Mouse (Mus musculus): ENCODE measurements around the gene Gipc1. TPM values are rescaled to one million over a fixed set of nuclear protein-coding genes. Genes with fewer than 3 reads are reported as not detected.

The Gipc1 gene
- polyA plus RNA-seq (2012; rRNA removed): 86.2 and 102 TPM in 2 replicates

DNA sequence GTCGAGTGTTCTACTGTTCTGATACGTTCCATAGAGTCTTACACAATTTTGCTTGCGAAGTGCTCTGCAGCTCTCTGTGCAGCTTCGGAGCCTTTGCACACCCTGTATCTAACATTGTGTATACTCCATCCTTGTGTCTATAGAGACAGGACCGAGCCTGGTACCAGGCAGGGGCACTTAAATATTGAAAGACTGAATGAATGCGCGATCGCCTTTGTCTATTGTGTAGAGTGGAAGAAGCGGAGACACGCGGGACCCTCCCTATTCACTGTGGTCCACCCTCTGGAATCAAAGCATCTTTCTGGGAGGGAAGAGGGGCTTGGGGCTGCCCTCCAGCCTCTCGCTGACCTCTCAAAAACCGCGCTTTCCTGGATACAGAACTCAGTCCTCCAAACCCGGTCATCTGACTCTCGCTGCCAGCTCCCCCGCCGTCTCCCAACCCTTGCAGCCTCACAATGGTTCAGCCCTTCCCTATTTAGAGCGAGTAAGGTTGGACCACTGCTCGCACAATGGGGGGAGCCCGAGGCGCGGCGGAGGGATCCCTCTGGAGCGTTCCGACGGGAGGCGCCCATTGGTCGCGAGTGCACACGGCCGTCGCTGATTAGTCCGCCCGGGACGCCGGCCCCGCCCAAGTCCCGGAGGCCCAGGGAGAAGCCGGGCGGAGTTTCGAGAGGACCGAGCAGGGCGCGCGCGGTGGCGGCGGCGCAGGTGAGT lies at the start of gene Gipc1:
Gipc1 (plus strand) TSS at position 648 of the 714 bp plus-strand sequence.
- peak; percentile 91 for DNase-seq (ENCODE audit: low spot score)

DNA sequence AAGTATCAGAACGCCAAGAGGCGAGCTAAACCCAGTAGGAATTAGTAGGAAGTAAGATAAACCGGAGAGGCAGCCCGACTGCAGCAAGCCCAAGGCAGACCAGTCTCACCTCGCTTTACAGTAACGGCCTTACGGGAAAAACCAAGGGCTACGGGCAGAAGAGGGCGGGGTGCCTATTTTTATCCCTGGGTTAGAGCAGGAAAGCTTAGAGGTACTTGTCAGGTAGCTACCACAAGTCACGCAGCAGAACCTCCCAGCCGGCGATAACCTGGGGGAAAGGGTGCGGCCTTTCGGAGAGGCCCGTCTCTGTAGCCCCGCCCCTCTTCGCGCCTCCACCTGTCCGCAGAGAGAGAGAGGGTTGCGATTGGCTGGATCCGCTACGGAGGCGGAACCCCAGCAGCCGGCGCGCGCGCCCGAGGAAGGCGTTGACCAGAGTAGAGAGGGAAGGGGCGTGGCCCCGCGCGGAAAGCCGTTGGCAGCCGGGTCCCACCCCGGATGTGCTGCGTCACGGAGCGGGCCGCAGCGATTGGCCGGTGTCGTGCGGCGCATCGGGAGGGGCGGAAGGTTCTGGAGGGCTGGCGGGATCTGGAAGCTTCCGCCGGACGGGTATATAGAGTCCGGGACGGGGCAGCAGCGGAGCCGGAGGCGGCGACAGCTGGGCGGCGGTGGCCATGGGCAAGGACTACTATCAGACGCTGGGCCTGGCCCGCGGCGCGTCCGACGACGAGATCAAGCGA lies 44.6 kb upstream of the Gipc1 start, which contains the start of the genes Tecr and Dnajb1:
Tecr (minus strand) TSS at position 311 of the 737 bp plus-strand sequence.
Dnajb1 (plus strand) TSS at position 533 of the 737 bp plus-strand sequence.
- peak; percentile 98 for DNase-seq (ENCODE audit: low spot score)

DNA sequence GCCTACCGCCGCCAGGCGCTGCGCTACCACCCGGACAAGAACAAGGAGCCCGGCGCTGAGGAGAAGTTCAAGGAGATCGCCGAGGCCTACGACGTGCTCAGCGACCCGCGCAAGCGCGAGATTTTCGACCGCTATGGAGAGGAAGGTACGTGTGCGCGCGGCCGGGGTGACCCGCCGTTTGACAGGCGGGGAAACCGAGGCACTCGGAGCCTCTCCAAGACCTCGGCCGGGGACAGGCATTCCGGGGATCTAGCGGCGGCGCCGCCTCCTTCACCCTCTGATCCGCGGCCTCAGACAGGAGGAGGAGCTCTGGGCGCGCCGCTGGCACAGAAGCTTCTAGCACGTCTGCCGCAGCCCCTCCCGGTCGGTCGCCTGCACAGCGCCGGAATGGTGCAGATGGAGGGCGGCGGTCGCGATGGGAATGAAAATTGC lies 44.1 kb upstream of the Gipc1 start:
- DNase-seq (ENCODE audit: low spot score): peak; percentile 82

DNA sequence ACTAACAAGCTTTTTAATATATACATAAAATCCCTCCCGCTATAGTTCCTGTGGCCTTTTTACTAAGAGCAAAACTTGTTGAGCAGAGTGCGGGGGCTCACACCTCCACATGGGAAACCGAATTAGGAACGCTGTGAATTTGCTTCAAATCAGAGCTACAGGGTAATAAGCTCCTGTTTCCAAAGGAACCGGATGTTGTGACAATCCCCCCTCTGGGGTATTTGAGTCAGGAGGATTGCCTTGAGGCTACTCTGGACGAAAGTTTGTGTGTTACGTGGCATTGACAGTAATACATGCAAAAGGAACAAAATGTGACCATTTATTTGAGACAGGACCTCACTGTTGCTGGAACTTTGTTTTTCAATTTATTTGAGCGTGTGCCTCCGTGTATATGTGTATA lies 43.4 kb upstream of the Gipc1 start:
- no peak for DNase-seq (ENCODE audit: low spot score)

DNA sequence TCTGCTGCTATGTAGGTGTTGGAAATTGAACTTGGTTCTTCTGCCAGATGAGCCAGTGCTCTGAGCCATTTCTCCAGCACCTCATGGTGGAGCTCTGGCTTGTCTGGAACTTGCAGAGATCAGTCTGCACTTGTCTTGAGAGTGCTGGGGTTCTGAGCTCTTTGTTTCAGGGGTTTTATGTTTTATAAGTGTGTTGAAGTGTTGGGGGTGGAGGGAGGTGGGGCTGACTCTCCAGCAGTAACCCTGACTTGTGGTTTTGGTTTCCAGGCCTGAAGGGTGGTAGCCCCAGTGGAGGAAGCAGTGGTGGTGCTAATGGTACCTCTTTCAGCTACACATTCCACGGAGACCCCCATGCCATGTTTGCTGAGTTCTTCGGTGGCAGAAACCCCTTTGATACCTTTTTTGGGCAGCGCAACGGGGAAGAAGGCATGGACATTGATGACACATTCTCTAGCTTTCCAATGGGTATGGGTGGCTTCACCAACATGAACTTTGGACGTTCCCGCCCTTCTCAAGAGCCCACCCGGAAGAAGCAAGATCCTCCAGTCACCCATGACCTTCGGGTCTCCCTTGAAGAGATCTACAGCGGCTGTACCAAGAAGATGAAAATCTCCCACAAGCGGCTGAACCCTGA lies 42.8 kb upstream of the Gipc1 start:
- DNase-seq (ENCODE audit: low spot score): no peak

DNA sequence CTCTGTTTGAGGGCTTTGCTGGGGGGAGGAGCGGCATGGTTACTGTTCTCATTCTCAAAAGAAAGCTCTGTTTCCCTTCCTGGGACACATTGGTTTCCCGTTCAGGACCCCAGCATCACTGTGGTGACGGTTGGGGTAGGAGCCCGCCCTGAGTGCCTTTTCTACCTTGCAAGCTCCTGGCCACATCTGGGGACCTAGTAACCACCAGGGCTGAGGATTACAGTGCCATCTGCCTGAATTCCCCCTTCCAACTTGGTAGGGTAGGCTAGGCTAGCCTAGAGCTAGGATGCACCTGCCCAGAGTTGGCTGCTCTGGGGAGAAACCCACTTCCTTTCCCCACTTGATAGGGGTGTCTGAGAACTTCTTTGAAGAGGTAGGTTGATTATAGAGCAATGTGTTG lies 40.6 kb upstream of the Gipc1 start:
- DNase-seq (ENCODE audit: low spot score): no peak

DNA sequence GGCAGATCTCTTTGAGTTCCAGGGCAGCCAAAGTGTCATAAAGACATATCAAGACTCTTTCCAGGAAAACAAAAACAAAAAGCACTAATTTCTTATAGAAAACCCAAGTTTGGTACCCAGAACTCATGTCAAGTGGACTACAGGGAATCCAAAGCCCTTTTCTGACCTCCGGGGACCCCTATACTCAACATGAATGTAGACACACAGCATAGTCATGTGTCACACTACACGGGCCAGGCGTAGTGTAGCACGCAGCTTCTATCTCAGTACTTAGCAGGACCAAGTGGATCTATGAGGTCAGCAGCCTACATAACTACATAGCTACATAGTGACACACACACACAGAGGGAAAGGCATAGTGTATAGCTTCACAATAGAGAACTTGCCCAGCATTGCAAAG lies 38.8 kb upstream of the Gipc1 start:
- no peak for DNase-seq (ENCODE audit: low spot score)

DNA sequence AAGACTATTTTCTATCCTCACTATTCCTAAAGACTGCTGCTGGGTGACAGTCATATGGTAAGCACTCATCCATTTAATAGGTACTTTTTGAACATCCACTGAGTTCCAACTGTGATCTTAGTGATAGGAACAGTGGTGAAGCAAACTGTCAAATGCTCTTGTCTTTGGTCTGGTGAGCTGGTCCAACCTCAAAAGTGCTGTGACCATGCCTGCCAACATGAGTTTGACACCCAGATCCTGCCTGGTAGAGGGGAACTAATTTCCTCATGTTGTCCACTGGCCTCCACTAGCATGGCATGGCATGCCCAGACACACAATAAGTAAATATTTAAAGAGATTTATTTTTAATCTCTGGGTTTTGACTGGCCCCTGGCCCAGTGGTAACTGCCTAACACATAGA lies 35.9 kb upstream of the Gipc1 start:
- DNase-seq (ENCODE audit: low spot score): no peak

DNA sequence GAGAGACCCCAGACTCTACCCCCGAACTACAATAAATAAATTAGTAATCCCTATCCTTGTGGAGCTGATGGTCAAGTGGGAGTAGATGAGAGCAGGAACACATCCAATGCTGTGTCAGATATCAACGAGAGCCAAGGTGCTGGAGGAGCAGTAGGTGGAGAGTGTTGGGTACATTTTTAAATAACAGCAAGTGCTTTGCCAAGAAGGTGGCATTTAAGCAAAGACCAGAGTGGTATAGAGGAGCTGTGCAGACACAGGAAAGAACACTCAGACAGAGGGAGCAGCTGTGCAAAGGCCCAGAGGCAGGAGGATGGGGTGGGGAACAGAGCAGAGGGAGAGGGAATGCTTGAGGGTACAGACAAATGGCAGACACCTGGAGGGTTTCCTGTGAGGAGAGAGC lies 35.4 kb upstream of the Gipc1 start:
- DNase-seq (ENCODE audit: low spot score): no peak

DNA sequence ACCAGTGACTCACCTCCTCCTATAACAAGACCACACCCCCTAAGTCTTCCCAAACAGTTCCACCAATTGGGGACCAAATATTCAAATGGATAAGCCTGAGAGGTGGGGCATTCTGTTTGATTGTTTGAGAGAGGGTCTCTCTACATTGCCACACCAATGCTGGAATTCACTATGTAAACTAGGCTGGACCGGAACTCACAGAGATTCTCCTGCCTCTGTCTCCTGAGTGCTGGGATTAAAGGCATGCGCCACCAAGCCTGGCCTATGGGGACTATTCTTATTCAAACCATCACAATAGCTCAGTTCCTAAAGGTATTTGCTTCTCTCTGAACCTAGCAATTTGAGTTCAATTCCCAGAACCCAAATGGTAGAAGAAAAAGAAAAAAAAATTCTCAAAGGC lies 33.9 kb upstream of the Gipc1 start:
- DNase-seq (ENCODE audit: low spot score): no peak

DNA sequence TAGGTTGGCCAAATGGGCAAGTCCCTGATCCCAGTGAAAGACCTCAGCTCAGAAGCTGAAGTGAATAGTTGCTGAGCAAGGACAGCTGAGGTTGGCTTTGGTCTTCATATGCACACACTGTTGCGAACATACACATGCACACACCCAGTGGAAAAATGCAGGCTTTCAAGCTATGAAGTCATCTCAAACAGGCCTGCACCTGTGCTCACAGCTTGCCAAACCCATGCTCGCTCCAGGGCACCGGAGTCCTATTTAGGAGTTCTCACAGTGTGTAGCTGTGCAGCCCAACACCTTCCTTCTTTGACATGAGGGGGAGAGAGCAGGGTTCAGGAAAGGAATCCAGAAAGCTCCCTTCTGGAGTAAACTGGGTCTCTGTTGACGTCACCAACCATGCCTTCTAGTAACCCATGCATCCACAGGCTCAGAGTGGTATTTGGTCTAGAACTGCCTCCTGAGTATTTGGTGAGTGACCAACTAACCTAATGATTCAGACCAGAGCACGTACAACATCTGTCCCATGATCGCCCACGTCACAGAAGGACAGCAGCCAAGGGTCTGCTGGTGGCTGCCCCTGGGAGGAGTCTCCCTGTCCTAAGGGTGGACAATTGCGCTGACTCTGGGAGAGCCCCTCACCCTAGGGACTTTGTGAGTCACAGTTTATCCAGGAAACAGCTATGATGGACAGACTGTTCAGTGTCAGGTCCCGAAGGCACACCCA lies 32.8 kb upstream of the Gipc1 start:
- peak; percentile 36 for DNase-seq (ENCODE audit: low spot score)

DNA sequence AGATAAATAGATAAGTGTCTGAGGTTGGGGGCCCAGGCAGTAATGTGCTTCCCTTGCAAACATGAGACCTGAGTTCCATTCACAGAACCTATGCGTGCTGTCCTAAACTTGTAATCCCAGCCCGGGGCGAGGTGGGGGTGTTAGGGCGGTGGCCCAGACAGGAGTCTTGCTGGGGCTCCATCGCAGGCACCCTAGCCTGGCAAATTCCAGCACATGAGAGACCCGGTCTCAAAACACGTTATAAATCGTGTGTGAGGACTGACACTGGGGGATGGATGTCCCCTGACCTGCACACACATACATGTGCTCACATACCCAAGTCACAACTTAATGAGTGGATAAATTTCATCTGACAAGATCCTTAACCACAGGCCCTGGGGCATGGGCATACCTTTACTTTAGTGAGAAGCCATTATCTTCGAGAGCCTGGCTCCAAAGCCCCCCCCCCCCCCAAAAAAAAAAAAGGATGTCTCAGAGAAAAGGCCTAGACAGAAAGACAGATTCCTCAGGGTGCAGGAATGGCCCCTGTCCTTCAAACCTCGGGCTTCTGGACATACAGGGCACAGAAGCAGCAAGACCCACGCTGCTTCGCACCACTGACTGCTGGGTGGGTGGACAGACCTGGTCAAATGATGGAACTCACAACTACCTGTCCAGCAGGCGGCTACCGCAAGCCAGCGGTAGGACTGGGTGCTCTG lies 30.6 kb upstream of the Gipc1 start:
- no peak for DNase-seq (ENCODE audit: low spot score)

DNA sequence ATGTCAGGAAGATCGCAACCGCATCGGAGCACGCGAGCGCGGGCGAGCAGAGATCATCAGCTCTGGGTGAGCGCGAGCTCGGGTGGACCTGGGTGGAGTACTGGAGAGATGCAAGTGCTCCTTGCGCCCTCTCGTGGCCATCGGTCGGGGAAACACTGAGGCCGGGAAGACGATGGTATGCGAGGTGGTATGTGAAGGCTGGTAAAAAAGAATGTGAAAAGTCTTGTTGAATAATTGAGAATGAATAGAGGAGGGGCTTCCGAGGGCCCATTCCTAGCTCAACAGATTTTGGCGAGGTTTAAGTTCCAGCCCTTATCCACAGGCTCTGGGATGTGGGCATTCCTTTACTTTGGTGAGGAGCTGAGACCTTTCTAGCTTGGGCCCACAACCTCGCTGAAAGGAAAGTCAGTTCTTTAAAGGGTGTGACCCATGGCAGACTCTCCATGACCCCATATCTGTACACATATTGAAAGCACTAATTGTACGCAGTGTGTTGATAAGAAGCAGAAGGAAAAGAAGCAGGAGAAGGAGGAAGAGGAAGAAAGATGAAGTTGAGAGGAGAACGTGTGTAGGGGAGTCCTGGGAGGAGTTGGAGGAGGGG lies 30.0 kb upstream of the Gipc1 start:
- DNase-seq (ENCODE audit: low spot score): peak; percentile 79

DNA sequence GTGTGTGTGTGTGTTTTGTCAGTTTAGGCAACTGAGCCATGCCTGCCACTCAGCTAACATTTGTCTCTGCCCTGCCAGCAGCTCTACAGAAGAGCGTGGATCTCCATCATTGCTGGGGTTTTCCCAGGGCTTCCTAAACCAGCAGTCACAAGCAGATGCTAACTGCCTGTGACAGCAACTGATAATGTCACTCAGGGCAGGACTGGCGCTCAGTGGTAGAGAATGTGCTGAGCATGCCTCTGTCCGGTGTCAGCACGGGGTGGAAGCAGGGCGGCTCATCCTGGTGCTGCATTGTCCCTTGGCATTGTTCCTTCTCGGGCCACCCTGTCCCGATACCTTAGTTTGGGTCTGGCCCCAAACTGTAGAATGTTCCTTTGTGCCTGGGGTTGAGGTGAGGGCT lies 28.9 kb upstream of the Gipc1 start:
- no peak for DNase-seq (ENCODE audit: low spot score)

DNA sequence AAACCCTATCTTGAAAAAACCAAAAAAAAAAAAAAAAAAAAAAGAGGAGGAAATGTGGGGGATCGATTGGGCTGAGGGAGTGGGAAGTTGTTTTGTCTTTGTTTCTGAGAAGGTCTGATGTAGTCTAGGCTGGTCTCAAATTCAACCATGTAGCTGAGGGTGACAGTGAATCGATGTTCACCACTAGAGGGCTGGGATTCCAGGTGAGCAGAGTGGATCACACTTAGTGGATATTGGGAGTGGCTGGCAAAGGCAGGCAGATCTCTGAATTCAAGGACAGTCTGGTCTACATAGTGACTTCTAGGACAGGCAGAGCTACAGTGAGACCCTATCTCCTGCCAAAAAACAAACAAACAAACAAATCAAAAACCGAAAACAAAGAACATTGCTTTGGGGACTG lies 27.7 kb upstream of the Gipc1 start:
- no peak for DNase-seq (ENCODE audit: low spot score)

DNA sequence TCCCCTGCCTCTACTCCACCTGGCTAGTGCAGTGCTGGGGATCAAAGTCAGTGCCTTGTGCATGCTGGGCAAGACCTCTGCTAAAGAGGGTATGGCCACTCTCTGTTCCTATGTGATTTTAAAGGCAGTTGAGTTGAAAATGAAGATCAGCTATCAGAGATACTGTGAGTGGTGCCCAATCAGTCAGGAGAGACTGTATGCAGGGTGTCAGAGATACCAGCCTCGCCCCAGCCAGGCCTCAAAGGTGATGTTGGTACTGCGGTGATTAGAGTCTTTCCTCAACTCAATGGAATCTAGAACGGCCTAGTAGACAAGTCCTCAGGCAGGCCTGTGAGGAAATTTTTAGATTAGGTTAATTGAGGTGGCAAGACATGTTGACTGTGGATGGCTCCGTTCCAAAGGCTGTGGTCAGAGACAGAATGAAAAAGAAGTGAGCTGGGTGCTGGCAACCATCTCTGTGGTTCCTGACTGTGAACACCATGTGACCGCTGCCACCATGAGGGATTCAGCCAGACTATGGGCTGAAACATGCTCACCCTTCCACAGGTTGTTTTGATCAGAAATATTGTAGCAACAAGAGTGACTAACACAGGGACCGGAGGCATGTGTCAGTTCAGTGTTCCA lies 26.7 kb upstream of the Gipc1 start:
- DNase-seq (ENCODE audit: low spot score): no peak

DNA sequence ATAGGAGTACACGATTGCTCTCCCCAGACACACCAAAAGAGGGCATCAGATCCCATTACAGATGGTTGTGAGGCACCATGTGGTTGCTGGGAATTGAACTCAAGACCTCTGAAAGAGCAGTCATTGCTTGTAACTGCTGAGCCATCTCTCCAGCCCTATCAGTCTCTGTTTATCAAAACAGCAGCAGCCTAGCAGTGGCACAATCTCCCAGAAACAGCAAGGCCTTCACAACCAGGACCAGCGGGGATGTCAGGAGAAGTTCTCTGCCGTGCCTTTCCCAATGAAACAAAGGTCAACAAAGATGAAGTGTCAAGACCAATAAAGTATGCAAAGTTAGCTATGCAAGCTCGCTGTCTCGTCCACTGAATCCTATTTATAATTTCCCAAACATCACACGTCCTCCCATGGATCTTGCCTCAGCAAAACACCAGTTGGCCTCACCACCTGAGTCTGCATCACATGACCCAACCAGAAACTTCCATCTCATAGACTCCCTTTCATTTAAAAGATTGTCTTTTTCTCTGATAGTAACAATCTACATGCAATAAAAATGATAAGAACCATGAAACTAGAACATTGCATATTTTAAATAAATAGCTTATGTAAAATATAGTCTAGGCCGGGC lies 20.3 kb upstream of the Gipc1 start:
- no peak for DNase-seq (ENCODE audit: low spot score)

DNA sequence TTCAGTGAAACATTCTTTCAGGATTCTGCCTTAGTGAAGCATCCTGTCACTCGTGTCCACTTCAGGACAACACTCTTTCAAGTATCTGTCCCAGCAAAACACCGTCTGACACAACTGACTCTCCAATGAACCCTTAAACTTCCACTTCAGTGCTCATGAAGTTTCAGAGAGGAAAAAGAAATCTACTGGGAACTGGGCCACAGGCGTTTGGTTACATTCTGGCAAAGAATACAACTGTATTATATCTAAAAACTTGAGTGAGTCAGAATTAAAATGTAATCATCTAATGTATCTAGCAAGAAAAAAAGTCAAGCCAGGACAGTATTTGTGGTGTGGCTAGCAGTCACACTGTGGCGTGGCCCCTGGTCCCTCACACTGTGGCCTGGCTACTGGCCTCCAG lies 13.6 kb upstream of the Gipc1 start:
- no peak for DNase-seq (ENCODE audit: low spot score)

DNA sequence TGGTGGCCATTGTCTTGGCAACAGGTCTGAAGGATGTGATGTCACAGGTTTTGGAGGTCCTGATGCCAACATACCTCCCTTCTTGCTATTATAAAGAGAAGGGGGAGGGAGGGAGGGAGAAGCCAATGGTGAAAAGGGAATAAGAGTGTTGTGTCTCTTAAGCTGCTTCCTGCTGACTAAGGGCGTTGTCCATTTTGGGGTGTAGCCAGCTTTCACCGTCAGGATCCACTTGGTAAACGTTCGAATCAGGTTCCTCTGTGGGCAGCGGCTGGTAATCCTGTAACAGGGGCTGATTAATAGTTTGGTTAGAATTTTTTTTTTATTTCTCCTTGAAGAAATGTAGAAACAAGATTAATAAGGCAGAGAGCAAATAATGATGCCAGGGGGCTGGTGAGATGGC lies 12.8 kb upstream of the Gipc1 start:
- DNase-seq (ENCODE audit: low spot score): no peak

DNA sequence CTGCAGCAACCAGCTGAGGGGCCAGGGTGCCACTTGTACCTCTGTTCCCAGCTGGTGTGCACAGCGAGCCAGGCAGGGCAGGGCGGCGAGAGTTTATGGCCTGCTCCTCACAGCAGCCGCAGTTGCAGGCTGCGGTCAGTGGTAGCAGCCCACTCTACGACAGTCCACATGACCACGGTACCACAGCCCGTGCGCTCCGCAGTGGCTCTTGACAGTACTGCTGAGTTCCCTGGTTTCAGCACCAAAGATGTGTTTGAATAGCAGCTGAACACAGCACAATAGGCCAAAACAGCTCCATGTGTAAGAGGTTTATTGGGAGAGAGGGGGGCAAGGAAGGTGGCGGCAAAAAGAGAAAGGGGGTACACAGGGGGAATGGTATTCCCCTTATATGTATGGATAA lies 5.0 kb upstream of the Gipc1 start:
- DNase-seq (ENCODE audit: low spot score): no peak

All from urinary bladder, adult 2 months (tissue).